Mouse (Mus musculus): ENCODE measurements at regions not wholly inside any gene's neighbourhood (a gene's known extent, or its start where the extent isn't known, plus 50 kb on each side); places are given as distances from the start of the nearest gene placed in this dataset.

GRCm38 (mm10) chr15:27219126-27219738, 247.2 kb upstream of the Ank start:
- H3K4me3 ChIP-seq (ENCODE audit: low read depth, low read length) = no peak overlapping the region
- no peak for TF ChIP-seq POLR2AphosphoS5 (IDR thresholded peaks at IDR 0.05; ENCODE audit: insufficient replicate concordance, low read depth, low read length)
- no peak for TF ChIP-seq TAL1 (conservative IDR thresholded peaks at IDR 0.05; ENCODE audit: low read depth, low read length)
- TF ChIP-seq GATA2 (IDR thresholded peaks at IDR 0.05; ENCODE audit: borderline replicate concordance, low read depth, low read length) = no peak
- no peak for TF ChIP-seq GATA1 (IDR thresholded peaks at IDR 0.05; ENCODE audit: borderline replicate concordance, low read length)
- TF ChIP-seq CTCF (IDR thresholded peaks at IDR 0.05; ENCODE audit: low read depth, low read length) = no peak
- no peaks in the 10 kb centered on the region for H3K9me3 ChIP-seq (replicated peaks)
- ATAC-seq (ENCODE audit: extremely low read depth, insufficient number of reproducible peaks, low FRiP score, poor library complexity, severe bottlenecking) (no peak), DNase-seq (ENCODE audit: low spot score) (no peak)
- peaks cover 5% of the 10 kb centered on the region; the same call in 1 of the 2 replicates for H3K4me1 ChIP-seq (ENCODE audit: insufficient read depth, low read depth, low read length)
- no peaks in the 10 kb centered on the region for H3K27me3 ChIP-seq (ENCODE audit: insufficient read depth, low read length)
- H3K36me3 ChIP-seq (replicated peaks) = no peaks in the 10 kb centered on the region

- Histone ChIP-seq H3K36me3 (replicated peaks) (no peaks in the 10 kb centered on the region), H3K9me3 (replicated peaks) (no peaks in the 10 kb centered on the region), H3K27me3 (ENCODE audit: insufficient read depth, low read length) (no peaks in the 10 kb centered on the region), H3K4me1 (ENCODE audit: insufficient read depth, low read depth, low read length) (peaks cover 5% of the 10 kb centered on the region; the same call in 1 of the 2 replicates), H3K4me3 (ENCODE audit: low read depth, low read length) (no peak overlapping the region)
- TF ChIP-seq CTCF (IDR thresholded peaks at IDR 0.05; ENCODE audit: low read depth, low read length) = no peak
- no peak for TF ChIP-seq TAL1 (conservative IDR thresholded peaks at IDR 0.05; ENCODE audit: low read depth, low read length)
- TF ChIP-seq POLR2AphosphoS5 (IDR thresholded peaks at IDR 0.05; ENCODE audit: insufficient replicate concordance, low read depth, low read length) = no peak
- no peak for TF ChIP-seq GATA1 (IDR thresholded peaks at IDR 0.05; ENCODE audit: borderline replicate concordance, low read length)
- no peak for TF ChIP-seq GATA2 (IDR thresholded peaks at IDR 0.05; ENCODE audit: borderline replicate concordance, low read depth, low read length)
- ATAC-seq (ENCODE audit: extremely low read depth, insufficient number of reproducible peaks, low FRiP score, poor library complexity, severe bottlenecking) = no peak
- no peak for DNase-seq (ENCODE audit: low spot score)
Observed at GRCm38 (mm10) chr15:27223610-27224511, 242.6 kb upstream of the Ank start.

DNA sequence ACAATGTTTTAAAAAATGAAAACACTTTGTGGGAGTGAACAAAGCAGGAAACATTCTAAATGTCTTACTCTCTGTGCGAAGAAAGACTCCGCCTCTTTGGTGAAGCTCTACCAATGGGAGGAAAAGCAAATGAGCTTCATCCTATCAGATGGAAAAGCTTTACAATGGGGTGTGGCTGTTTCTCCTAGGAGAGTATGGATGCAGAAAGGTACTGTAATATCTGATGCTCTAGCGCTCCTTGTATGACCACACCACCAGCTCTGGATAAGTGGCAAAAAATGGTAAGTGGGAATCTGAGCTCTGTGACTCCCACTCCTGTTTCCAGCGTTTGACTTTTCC, 242.0 kb upstream of the Ank start:
- DNase-seq (ENCODE audit: low spot score) (no peak), ATAC-seq (ENCODE audit: extremely low read depth, insufficient number of reproducible peaks, low FRiP score, poor library complexity, severe bottlenecking) (no peak)
- H3K36me3 ChIP-seq (replicated peaks) = no peaks in the 10 kb centered on the region
- no peaks in the 10 kb centered on the region for H3K27me3 ChIP-seq (ENCODE audit: insufficient read depth, low read length)
- no peaks in the 10 kb centered on the region for H3K9me3 ChIP-seq (replicated peaks)
- no peak overlapping the region for H3K4me3 ChIP-seq (ENCODE audit: low read depth, low read length)
- peaks cover under 1% of the 10 kb centered on the region; the same call in 1 of the 2 replicates for H3K4me1 ChIP-seq (ENCODE audit: insufficient read depth, low read depth, low read length)
- TF ChIP-seq GATA2 (IDR thresholded peaks at IDR 0.05; ENCODE audit: borderline replicate concordance, low read depth, low read length) (no peak), POLR2AphosphoS5 (IDR thresholded peaks at IDR 0.05; ENCODE audit: insufficient replicate concordance, low read depth, low read length) (no peak), TAL1 (conservative IDR thresholded peaks at IDR 0.05; ENCODE audit: low read depth, low read length) (no peak), CTCF (IDR thresholded peaks at IDR 0.05; ENCODE audit: low read depth, low read length) (no peak), GATA1 (IDR thresholded peaks at IDR 0.05; ENCODE audit: borderline replicate concordance, low read length) (no peak)

GRCm38 (mm10) chr15:27232804-27233203, 233.7 kb upstream of the Ank start:
- H3K4me1 ChIP-seq (ENCODE audit: insufficient read depth, low read depth, low read length) = no peaks in the 10 kb centered on the region
- no peak overlapping the region for H3K4me3 ChIP-seq (ENCODE audit: low read depth, low read length)
- H3K36me3 ChIP-seq (replicated peaks) = no peaks in the 10 kb centered on the region
- TF ChIP-seq GATA1 (IDR thresholded peaks at IDR 0.05; ENCODE audit: borderline replicate concordance, low read length) = no peak
- no peak for TF ChIP-seq GATA2 (IDR thresholded peaks at IDR 0.05; ENCODE audit: borderline replicate concordance, low read depth, low read length)
- ATAC-seq (ENCODE audit: extremely low read depth, insufficient number of reproducible peaks, low FRiP score, poor library complexity, severe bottlenecking) (no peak), DNase-seq (ENCODE audit: low spot score) (no peak)
- no peaks in the 10 kb centered on the region for H3K27me3 ChIP-seq (ENCODE audit: insufficient read depth, low read length)
- H3K9me3 ChIP-seq (replicated peaks) = no peaks in the 10 kb centered on the region

GRCm38 (mm10) chr15:27234770-27235169, 231.7 kb upstream of the Ank start:
- DNase-seq (ENCODE audit: low spot score) = peak; percentile 12
- Histone ChIP-seq H3K36me3 (replicated peaks) (no peaks in the 10 kb centered on the region), H3K9me3 (replicated peaks) (no peaks in the 10 kb centered on the region), H3K27me3 (ENCODE audit: insufficient read depth, low read length) (no peaks in the 10 kb centered on the region), H3K4me1 (ENCODE audit: insufficient read depth, low read depth, low read length) (no peaks in the 10 kb centered on the region), H3K4me3 (ENCODE audit: low read depth, low read length) (no peak overlapping the region)
- peak; percentile 54; the same call in 1 of the 2 replicates for ATAC-seq (ENCODE audit: extremely low read depth, insufficient number of reproducible peaks, low FRiP score, poor library complexity, severe bottlenecking)
- peak; percentile 45; the same call in 1 of the 2 replicates for TF ChIP-seq CTCF (IDR thresholded peaks at IDR 0.05; ENCODE audit: low read depth, low read length)
- TF ChIP-seq TAL1 (conservative IDR thresholded peaks at IDR 0.05; ENCODE audit: low read depth, low read length) = no peak

- H3K36me3 ChIP-seq (replicated peaks) = no peaks in the 10 kb centered on the region
- TF ChIP-seq TAL1 (conservative IDR thresholded peaks at IDR 0.05; ENCODE audit: low read depth, low read length) (no peak), GATA1 (IDR thresholded peaks at IDR 0.05; ENCODE audit: borderline replicate concordance, low read length) (no peak), POLR2AphosphoS5 (IDR thresholded peaks at IDR 0.05; ENCODE audit: insufficient replicate concordance, low read depth, low read length) (no peak), CTCF (IDR thresholded peaks at IDR 0.05; ENCODE audit: low read depth, low read length) (no peak), GATA2 (IDR thresholded peaks at IDR 0.05; ENCODE audit: borderline replicate concordance, low read depth, low read length) (no peak)
- DNase-seq (ENCODE audit: low spot score) = no peak
- no peaks in the 10 kb centered on the region for H3K9me3 ChIP-seq (replicated peaks)
- no peaks in the 10 kb centered on the region for H3K27me3 ChIP-seq (ENCODE audit: insufficient read depth, low read length)
- H3K4me1 ChIP-seq (ENCODE audit: insufficient read depth, low read depth, low read length) = no peaks in the 10 kb centered on the region
- ATAC-seq (ENCODE audit: extremely low read depth, insufficient number of reproducible peaks, low FRiP score, poor library complexity, severe bottlenecking) = no peak
- H3K4me3 ChIP-seq (ENCODE audit: low read depth, low read length) = no peak overlapping the region
Observed at GRCm38 (mm10) chr15:27238301-27238700, 228.2 kb upstream of the Ank start.

All from G1E (cell line).